Mouse (Mus musculus): ENCODE results near the gene Wdr76. TPM values are rescaled to one million over a fixed set of nuclear protein-coding genes. Genes with fewer than 3 reads are reported as not detected.
"Not testable (repeated sequence)": the region's sequence is repeated elsewhere in the genome, so short reads cannot be mapped to it uniquely, and the experiment has no call there.

The Wdr76 gene
- polyA plus RNA-seq, 1 experiment from 2014 or later: 11.0 TPM

GRCm38 (mm10) chr2:121484403-121484802 is 22.1 kb upstream of the Wdr76 start:
- H3K9ac ChIP-seq (replicated peaks); ATAC-seq (ENCODE audit: low FRiP score, low read depth); H3K9me3 ChIP-seq; H3K27ac ChIP-seq (replicated peaks); H3K4me1 ChIP-seq; H3K4me2 ChIP-seq (replicated peaks); H3K36me3 ChIP-seq; H3K4me3 ChIP-seq; H3K27me3 ChIP-seq: not testable (repeated sequence)
- WGBS: 79% methylated on average over 2 of the region's 2 CpGs

- not testable (repeated sequence) for H3K4me3 ChIP-seq; H3K9ac ChIP-seq (replicated peaks); H3K4me2 ChIP-seq (replicated peaks); H3K9me3 ChIP-seq; ATAC-seq (ENCODE audit: low FRiP score, low read depth); H3K27ac ChIP-seq (replicated peaks); H3K4me1 ChIP-seq; H3K27me3 ChIP-seq
- H3K36me3 ChIP-seq: peaks cover 10% of the 10 kb centered on the region; the same call in 1 of the 2 replicates
- 85% methylated on average over 2 of the region's 6 CpGs for WGBS
These were observed 5.0 kb upstream of the Wdr76 start for GRCm38 (mm10) chr2:121501550-121501949.

- WGBS: 17% methylated on average over 12 of the region's 12 CpGs
- ATAC-seq (ENCODE audit: low FRiP score, low read depth): no peak
- peak overlapping the region; percentile 66 for H3K9ac ChIP-seq (replicated peaks)
- H3K4me3 ChIP-seq: peak overlapping the region; percentile 60
- peaks cover 22% of the 10 kb centered on the region for H3K36me3 ChIP-seq
- no peaks in the 10 kb centered on the region for H3K27me3 ChIP-seq
- H3K4me2 ChIP-seq (replicated peaks): peak overlapping the region; percentile 74
- no peaks in the 10 kb centered on the region for H3K9me3 ChIP-seq
- no peak overlapping the region for H3K27ac ChIP-seq (replicated peaks)
- peaks cover 19% of the 10 kb centered on the region for H3K4me1 ChIP-seq
These were observed 839 bp downstream of the Wdr76 start for GRCm38 (mm10) chr2:121507173-121507950.

- H3K27me3 ChIP-seq: no peaks in the 10 kb centered on the region
- peak overlapping the region; percentile 60 for H3K4me3 ChIP-seq
- H3K4me1 ChIP-seq: peaks cover 19% of the 10 kb centered on the region
- 89% methylated on average over 2 of the region's 2 CpGs for WGBS
- H3K9ac ChIP-seq (replicated peaks): peak overlapping the region; percentile 66; the same call in 1 of the 2 replicates
- H3K9me3 ChIP-seq: no peaks in the 10 kb centered on the region
- no peak overlapping the region for H3K27ac ChIP-seq (replicated peaks)
- ATAC-seq (ENCODE audit: low FRiP score, low read depth): no peak
- H3K36me3 ChIP-seq: peaks cover 22% of the 10 kb centered on the region
- peak overlapping the region; percentile 74 for H3K4me2 ChIP-seq (replicated peaks)
These were observed 1.4 kb downstream of the Wdr76 start for GRCm38 (mm10) chr2:121507951-121508330.

- peak; percentile 60 for ATAC-seq (ENCODE audit: low FRiP score, low read depth)
These were observed 3.1 kb downstream of the Wdr76 start for GRCm38 (mm10) chr2:121509584-121509983.

GRCm38 (mm10) chr2:121511401-121511800 is 4.9 kb downstream of the Wdr76 start:
- Histone ChIP-seq H3K9ac (replicated peaks) (no peak overlapping the region), H3K4me1 (peaks cover 19% of the 10 kb centered on the region), H3K27ac (replicated peaks) (no peak overlapping the region), H3K27me3 (no peaks in the 10 kb centered on the region), H3K4me3 (no peak overlapping the region), H3K4me2 (replicated peaks) (no peak overlapping the region), H3K36me3 (peaks cover 21% of the 10 kb centered on the region), H3K9me3 (no peaks in the 10 kb centered on the region)
- WGBS: 96% methylated on average over 8 of the region's 8 CpGs
- no peak for ATAC-seq (ENCODE audit: low FRiP score, low read depth)

More at GRCm38 (mm10) chr2:121509584-121509983, 3.1 kb downstream of the Wdr76 start:
- Histone ChIP-seq H3K4me2 (replicated peaks) (peak overlapping the region; percentile 44), H3K36me3 (peaks cover 19% of the 10 kb centered on the region), H3K27ac (replicated peaks) (no peak overlapping the region), H3K4me1 (peaks cover 19% of the 10 kb centered on the region), H3K9me3 (no peaks in the 10 kb centered on the region), H3K27me3 (no peaks in the 10 kb centered on the region), H3K4me3 (peak overlapping the region; percentile 28), H3K9ac (replicated peaks) (0 out of 2 replicates have a peak overlapping the region, but pooled peaks have one; percentile 11)
- WGBS: 19% methylated on average over 16 of the region's 16 CpGs

- peaks cover 25% of the 10 kb centered on the region for H3K36me3 ChIP-seq
These were observed 6.7 kb downstream of the Wdr76 start for GRCm38 (mm10) chr2:121512991-121513765.

GRCm38 (mm10) chr2:121514211-121514610 is 7.7 kb downstream of the Wdr76 start:
- Histone ChIP-seq H3K4me2 (replicated peaks) (no peak overlapping the region), H3K4me3 (no peak overlapping the region), H3K9ac (replicated peaks) (no peak overlapping the region), H3K9me3 (no peaks in the 10 kb centered on the region), H3K27me3 (no peaks in the 10 kb centered on the region), H3K27ac (replicated peaks) (no peak overlapping the region), H3K36me3 (peaks cover 33% of the 10 kb centered on the region), H3K4me1 (peaks cover 5% of the 10 kb centered on the region)
- WGBS: 96% methylated on average over 4 of the region's 4 CpGs
- ATAC-seq (ENCODE audit: low FRiP score, low read depth): no peak

More at GRCm38 (mm10) chr2:121512991-121513765, 6.7 kb downstream of the Wdr76 start:
- not testable (repeated sequence) for ATAC-seq (ENCODE audit: low FRiP score, low read depth); H3K27ac ChIP-seq (replicated peaks); H3K4me1 ChIP-seq; H3K4me2 ChIP-seq (replicated peaks); H3K9ac ChIP-seq (replicated peaks); H3K9me3 ChIP-seq; H3K27me3 ChIP-seq; H3K4me3 ChIP-seq
- WGBS: 94% methylated on average over 5 of the region's 5 CpGs

- WGBS: 92% methylated on average over 5 of the region's 5 CpGs
- ATAC-seq (ENCODE audit: low FRiP score, low read depth): no peak
- no peak overlapping the region for H3K4me2 ChIP-seq (replicated peaks)
- no peak overlapping the region for H3K9ac ChIP-seq (replicated peaks)
- H3K27ac ChIP-seq (replicated peaks): no peak overlapping the region
- no peaks in the 10 kb centered on the region for H3K9me3 ChIP-seq
- H3K4me3 ChIP-seq: no peak overlapping the region
- peaks cover 33% of the 10 kb centered on the region for H3K36me3 ChIP-seq
- H3K4me1 ChIP-seq: no peaks in the 10 kb centered on the region
- no peaks in the 10 kb centered on the region for H3K27me3 ChIP-seq
These were observed 11.6 kb downstream of the Wdr76 start for GRCm38 (mm10) chr2:121518106-121518505.

- not testable (repeated sequence) for H3K9ac ChIP-seq (replicated peaks); H3K4me2 ChIP-seq (replicated peaks); H3K4me3 ChIP-seq; H3K27me3 ChIP-seq; ATAC-seq (ENCODE audit: low FRiP score, low read depth); H3K27ac ChIP-seq (replicated peaks); H3K9me3 ChIP-seq; H3K4me1 ChIP-seq
- H3K36me3 ChIP-seq: peaks cover 33% of the 10 kb centered on the region
- WGBS: 89% methylated on average over 4 of the region's 4 CpGs
These were observed 12.2 kb downstream of the Wdr76 start for GRCm38 (mm10) chr2:121518711-121519110.

GRCm38 (mm10) chr2:121522006-121522405 is 15.5 kb downstream of the Wdr76 start:
- no peak overlapping the region for H3K4me2 ChIP-seq (replicated peaks)
- H3K9ac ChIP-seq (replicated peaks): no peak overlapping the region
- ATAC-seq (ENCODE audit: low FRiP score, low read depth): no peak
- H3K4me1 ChIP-seq: no peaks in the 10 kb centered on the region
- H3K27me3 ChIP-seq: no peaks in the 10 kb centered on the region
- H3K27ac ChIP-seq (replicated peaks): no peak overlapping the region
- no peaks in the 10 kb centered on the region for H3K9me3 ChIP-seq
- no peak overlapping the region for H3K4me3 ChIP-seq
- 90% methylated on average over 2 of the region's 2 CpGs for WGBS
- peaks cover 38% of the 10 kb centered on the region for H3K36me3 ChIP-seq

- H3K4me1 ChIP-seq; H3K4me2 ChIP-seq (replicated peaks); H3K4me3 ChIP-seq; H3K27ac ChIP-seq (replicated peaks); ATAC-seq (ENCODE audit: low FRiP score, low read depth); H3K9me3 ChIP-seq; H3K27me3 ChIP-seq; H3K9ac ChIP-seq (replicated peaks): not testable (repeated sequence)
- 100% methylated on average over 3 of the region's 3 CpGs for WGBS
- peaks cover 38% of the 10 kb centered on the region for H3K36me3 ChIP-seq
These were observed 16.3 kb downstream of the Wdr76 start for GRCm38 (mm10) chr2:121522830-121523229.
